Mouse (Mus musculus) midbrain, embryonic 15.5 days (tissue): ENCODE data around the gene Cenpj. TPM values are rescaled to one million over a fixed set of nuclear protein-coding genes. Genes with fewer than 3 reads are reported as not detected.

Experiments
- ATAC-seq: fragments of 200-750 bp; cut with Nextera tagmentation; replicated peaks from 2 replicates; pipeline ENCODE4 v1.8.0; 2017; ENCODE audit warnings: moderate TSS enrichment
- H3K27ac ChIP-seq: fragments of 300-500 bp; sonication (generic); 2 replicates; pipeline ENCODE4 v1.5.1; 2015; ENCODE audit warnings: mild to moderate bottlenecking, inconsistent platforms
- H3K27me3 ChIP-seq: fragments of 300-500 bp; sonication (generic); replicated peaks from 2 replicates; pipeline ENCODE4 v1.6.1; 2015; ENCODE audit warnings: inconsistent platforms
- H3K36me3 ChIP-seq: fragments of 300-500 bp; sonication (generic); replicated peaks from 2 replicates; pipeline ENCODE4 v1.6.1; 2015; ENCODE audit warnings: inconsistent platforms
- H3K4me1 ChIP-seq: fragments of 300-500 bp; sonication (generic); 2 replicates; pipeline ENCODE4 v1.6.1; 2015; ENCODE audit warnings: inconsistent platforms
- H3K4me2 ChIP-seq: fragments of 300-500 bp; sonication (generic); 2 replicates; pipeline ENCODE4 v1.6.1; 2015; ENCODE audit warnings: inconsistent platforms, mild to moderate bottlenecking, moderate library complexity
- H3K4me3 ChIP-seq: fragments of 300-500 bp; sonication (generic); 2 replicates; pipeline ENCODE4 v1.5.1; 2015; ENCODE audit warnings: mild to moderate bottlenecking, inconsistent platforms
- H3K9ac ChIP-seq: fragments of 300-500 bp; sonication (generic); 2 replicates; pipeline ENCODE4 v1.6.1; 2015; ENCODE audit warnings: mild to moderate bottlenecking, inconsistent platforms
- H3K9me3 ChIP-seq: fragments of 300-500 bp; sonication (generic); 2 replicates; pipeline ENCODE4 v1.6.1; 2016; ENCODE audit warnings: inconsistent platforms
- WGBS: fragments of 180-500 bp; shearing (Covaris S2); methylation state at CpG from one replicate; pipeline ENCODE4 v1.1.7; 2015; ENCODE audit warnings: mixed read lengths; 5-methylcytosine and 5-hydroxymethylcytosine counted together
- polyA plus RNA-seq: library from polyadenylated mRNA; unstranded; fragments of >200 nt; fragmentation: Nextera tagmentation; extraction: Ambion mirVana; gene quantifications from 2 replicates; pipeline ENCODE4 v1.2.1, GENCODE M21; 2015

Cenpj gene
- 6.2 and 6.3 TPM in 2 replicates for polyA plus RNA-seq

GRCm38 (mm10) chr14:56575416-56575815 lies at the start of gene Cenpj, which contains the start of gene Parp4:
Gene Cenpj, minus strand, starts transcription at chr14:56575425.
Gene Parp4, plus strand, starts transcription at chr14:56575619.
- H3K9ac ChIP-seq = peak within 1 kb of the TSS; percentile 17; the same call in 1 of the 2 replicates
- H3K4me2 ChIP-seq = peak within 1 kb of the TSS; percentile 61
- WGBS = 2% methylated on average over 24 of the region's 24 CpGs
- no peaks in the 10 kb centered on the region for H3K9me3 ChIP-seq
- H3K27me3 ChIP-seq = peaks cover 9% of the 10 kb centered on the region; the same call in 1 of the 2 replicates
- peak within 1 kb of the TSS; percentile 40 for H3K4me3 ChIP-seq
- peaks cover 17% of the 10 kb centered on the region for H3K4me1 ChIP-seq
- H3K27ac ChIP-seq = no peak within 1 kb of the TSS
- no peaks in the 10 kb centered on the region for H3K36me3 ChIP-seq
- no peak for ATAC-seq

GRCm38 (mm10) chr14:56620425-56620824 lies 45.2 kb upstream of the Cenpj start:
- no peaks in the 10 kb centered on the region for H3K4me1 ChIP-seq
- H3K4me3 ChIP-seq = no peak overlapping the region
- no peaks in the 10 kb centered on the region for H3K27me3 ChIP-seq
- H3K27ac ChIP-seq = no peak overlapping the region
- H3K9ac ChIP-seq = no peak overlapping the region
- H3K36me3 ChIP-seq = no peaks in the 10 kb centered on the region
- H3K9me3 ChIP-seq = no peaks in the 10 kb centered on the region
- WGBS = 87% methylated on average over 8 of the region's 8 CpGs
- no peak for ATAC-seq
- no peak overlapping the region for H3K4me2 ChIP-seq

GRCm38 (mm10) chr14:56617470-56617869 lies 42.2 kb upstream of the Cenpj start:
- Histone ChIP-seq H3K9ac (no peak overlapping the region), H3K4me2 (no peak overlapping the region), H3K4me1 (no peaks in the 10 kb centered on the region), H3K4me3 (no peak overlapping the region), H3K9me3 (no peaks in the 10 kb centered on the region), H3K27ac (no peak overlapping the region), H3K36me3 (no peaks in the 10 kb centered on the region), H3K27me3 (no peaks in the 10 kb centered on the region)
- ATAC-seq = no peak
- 82% methylated on average over 1 of the region's 1 CpGs for WGBS

- WGBS = 84% methylated on average over 3 of the region's 3 CpGs
- ATAC-seq = no peak
- no peak overlapping the region for H3K4me2 ChIP-seq
- H3K4me3 ChIP-seq = no peak overlapping the region
- no peaks in the 10 kb centered on the region for H3K36me3 ChIP-seq
- H3K4me1 ChIP-seq = no peaks in the 10 kb centered on the region
- H3K27me3 ChIP-seq = no peaks in the 10 kb centered on the region
- no peak overlapping the region for H3K27ac ChIP-seq
- no peaks in the 10 kb centered on the region for H3K9me3 ChIP-seq
- no peak overlapping the region for H3K9ac ChIP-seq
Observed at GRCm38 (mm10) chr14:56613212-56613611, 38.0 kb upstream of the Cenpj start.

- Histone ChIP-seq H3K9me3 (no peaks in the 10 kb centered on the region), H3K27me3 (no peaks in the 10 kb centered on the region), H3K4me2 (no peak overlapping the region), H3K36me3 (no peaks in the 10 kb centered on the region), H3K27ac (no peak overlapping the region), H3K4me1 (no peaks in the 10 kb centered on the region), H3K9ac (no peak overlapping the region), H3K4me3 (no peak overlapping the region)
- WGBS = 83% methylated on average over 4 of the region's 4 CpGs
- ATAC-seq = no peak
Observed at GRCm38 (mm10) chr14:56605136-56605535, 29.9 kb upstream of the Cenpj start.

GRCm38 (mm10) chr14:56604438-56604837 lies 29.2 kb upstream of the Cenpj start:
- H3K36me3 ChIP-seq = no peaks in the 10 kb centered on the region
- no peak for ATAC-seq
- no peaks in the 10 kb centered on the region for H3K9me3 ChIP-seq
- H3K27me3 ChIP-seq = no peaks in the 10 kb centered on the region
- no peak overlapping the region for H3K4me2 ChIP-seq
- no peak overlapping the region for H3K4me3 ChIP-seq
- no peaks in the 10 kb centered on the region for H3K4me1 ChIP-seq
- H3K9ac ChIP-seq = no peak overlapping the region
- no peak overlapping the region for H3K27ac ChIP-seq
- WGBS = 94% methylated on average over 5 of the region's 5 CpGs

- no peak overlapping the region for H3K4me2 ChIP-seq
- ATAC-seq = no peak
- no peak overlapping the region for H3K9ac ChIP-seq
- no peak overlapping the region for H3K4me3 ChIP-seq
- no peak overlapping the region for H3K27ac ChIP-seq
- H3K36me3 ChIP-seq = no peaks in the 10 kb centered on the region
- no peaks in the 10 kb centered on the region for H3K9me3 ChIP-seq
- H3K27me3 ChIP-seq = no peaks in the 10 kb centered on the region
- no peaks in the 10 kb centered on the region for H3K4me1 ChIP-seq
- WGBS = 86% methylated on average over 9 of the region's 9 CpGs
Observed at GRCm38 (mm10) chr14:56602069-56602468, 26.8 kb upstream of the Cenpj start.

GRCm38 (mm10) chr14:56598759-56599158 lies 23.5 kb upstream of the Cenpj start:
- Histone ChIP-seq H3K36me3 (no peaks in the 10 kb centered on the region), H3K4me3 (no peak overlapping the region), H3K27me3 (no peaks in the 10 kb centered on the region), H3K4me1 (no peaks in the 10 kb centered on the region), H3K9ac (no peak overlapping the region), H3K4me2 (no peak overlapping the region), H3K27ac (no peak overlapping the region), H3K9me3 (no peaks in the 10 kb centered on the region)
- ATAC-seq = no peak
- 43% methylated on average over 6 of the region's 6 CpGs for WGBS

- WGBS = 95% methylated on average over 1 of the region's 1 CpGs
- Histone ChIP-seq H3K4me2 (no peak overlapping the region), H3K9ac (no peak overlapping the region), H3K4me1 (no peaks in the 10 kb centered on the region), H3K27ac (no peak overlapping the region), H3K27me3 (no peaks in the 10 kb centered on the region), H3K4me3 (no peak overlapping the region), H3K36me3 (no peaks in the 10 kb centered on the region), H3K9me3 (no peaks in the 10 kb centered on the region)
- ATAC-seq = no peak
Observed at GRCm38 (mm10) chr14:56594811-56595210, 19.6 kb upstream of the Cenpj start.

GRCm38 (mm10) chr14:56592191-56592590 lies 17.0 kb upstream of the Cenpj start:
- Histone ChIP-seq H3K4me2 (no peak overlapping the region), H3K9ac (no peak overlapping the region), H3K36me3 (no peaks in the 10 kb centered on the region), H3K4me1 (no peaks in the 10 kb centered on the region), H3K9me3 (no peaks in the 10 kb centered on the region), H3K4me3 (no peak overlapping the region), H3K27ac (no peak overlapping the region), H3K27me3 (no peaks in the 10 kb centered on the region)
- WGBS = 94% methylated on average over 9 of the region's 9 CpGs
- no peak for ATAC-seq

- Histone ChIP-seq H3K36me3 (no peaks in the 10 kb centered on the region), H3K9ac (no peak overlapping the region), H3K9me3 (no peaks in the 10 kb centered on the region), H3K4me3 (no peak overlapping the region), H3K4me2 (no peak overlapping the region), H3K4me1 (no peaks in the 10 kb centered on the region), H3K27me3 (no peaks in the 10 kb centered on the region), H3K27ac (no peak overlapping the region)
- WGBS = 92% methylated on average over 6 of the region's 6 CpGs
- ATAC-seq = no peak
Observed at GRCm38 (mm10) chr14:56582294-56582693, 7.1 kb upstream of the Cenpj start.

GRCm38 (mm10) chr14:56581117-56581516 lies 5.9 kb upstream of the Cenpj start:
- 73% methylated on average over 5 of the region's 5 CpGs for WGBS
- no peaks in the 10 kb centered on the region for H3K4me1 ChIP-seq
- no peak overlapping the region for H3K4me2 ChIP-seq
- no peak overlapping the region for H3K9ac ChIP-seq
- no peaks in the 10 kb centered on the region for H3K9me3 ChIP-seq
- no peak overlapping the region for H3K4me3 ChIP-seq
- no peak for ATAC-seq
- 0 out of 2 replicates have a peak, but pooled peaks cover 2% of the 10 kb centered on the region for H3K27me3 ChIP-seq
- no peaks in the 10 kb centered on the region for H3K36me3 ChIP-seq
- H3K27ac ChIP-seq = no peak overlapping the region

- Histone ChIP-seq H3K4me1 (peaks cover 8% of the 10 kb centered on the region), H3K27ac (no peak overlapping the region), H3K27me3 (peaks cover 9% of the 10 kb centered on the region; the same call in 1 of the 2 replicates), H3K9me3 (no peaks in the 10 kb centered on the region), H3K9ac (no peak overlapping the region), H3K36me3 (no peaks in the 10 kb centered on the region), H3K4me3 (no peak overlapping the region), H3K4me2 (no peak overlapping the region)
- 57% methylated on average over 8 of the region's 8 CpGs for WGBS
- ATAC-seq = no peak
Observed at GRCm38 (mm10) chr14:56579011-56579410, 3.8 kb upstream of the Cenpj start.
